Mouse (Mus musculus): ENCODE measurements around the gene Cep164.

The Cep164 gene

DNA sequence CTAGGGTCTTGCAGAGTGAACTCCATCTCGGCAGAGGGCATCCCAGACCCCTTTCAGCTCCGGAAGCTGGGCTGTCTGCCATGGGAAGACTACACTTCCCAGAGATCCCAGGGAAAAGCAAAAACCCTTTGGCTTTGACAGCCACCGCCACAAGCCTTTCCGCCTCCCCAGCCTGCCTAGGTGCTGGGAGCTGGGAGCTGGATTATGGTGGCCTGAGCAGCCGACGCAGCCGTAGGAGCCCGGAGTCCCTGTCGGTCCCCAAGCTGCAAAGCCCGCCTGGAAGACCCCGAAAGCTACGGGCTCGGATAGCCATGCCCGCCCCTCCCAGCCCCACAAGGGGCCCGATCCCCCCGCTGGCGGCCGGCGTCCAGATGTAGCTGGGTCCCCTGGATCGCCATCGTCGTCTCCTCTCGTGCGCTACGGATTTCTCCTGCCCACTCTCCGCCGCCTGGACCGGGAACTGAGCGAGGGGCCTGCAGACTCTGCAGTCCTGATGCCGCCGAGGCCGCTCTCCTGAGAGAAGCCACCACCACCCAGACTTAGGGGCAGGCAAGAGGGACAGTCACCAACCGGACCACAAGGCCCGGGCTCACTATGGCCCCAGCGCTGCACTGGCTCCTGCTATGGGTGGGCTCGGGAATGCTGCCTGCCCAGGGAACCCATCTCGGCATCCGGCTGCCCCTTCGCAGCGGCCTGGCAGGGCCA is 10.1 kb upstream of the Cep164 start, which contains the start of gene Bace1:
Gene Bace1 (plus strand): TSS at position 147 of the 705 bp plus-strand sequence.
- in situ Hi-C loops (cut with MboI, MseI), result loop anchor here (5.0 kb wide), 1 partner anchor 36 kb away; no protein-coding TSS in a partner anchor

DNA sequence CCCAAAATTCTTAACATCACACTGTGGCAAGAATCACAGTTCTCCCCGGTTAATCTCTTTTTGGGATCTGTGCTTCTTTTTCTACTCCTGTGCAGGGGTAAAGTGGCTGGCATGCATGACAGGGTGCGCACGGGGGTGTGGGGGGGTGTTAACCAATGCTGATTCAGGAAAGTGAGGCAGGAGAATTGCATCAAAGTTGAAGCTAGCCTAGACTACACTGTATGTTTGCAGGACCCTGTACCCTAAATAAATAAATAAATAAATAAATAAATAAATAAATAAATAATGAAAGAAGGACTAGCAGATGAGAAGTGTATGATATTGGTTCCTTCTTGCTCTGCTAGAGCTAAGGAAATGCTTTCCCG is 9.6 kb upstream of the Cep164 start:
- in situ Hi-C loops (cut with MboI, MseI), result loop anchor here (5.0 kb wide), 1 partner anchor 36 kb away; no protein-coding TSS in a partner anchor

DNA sequence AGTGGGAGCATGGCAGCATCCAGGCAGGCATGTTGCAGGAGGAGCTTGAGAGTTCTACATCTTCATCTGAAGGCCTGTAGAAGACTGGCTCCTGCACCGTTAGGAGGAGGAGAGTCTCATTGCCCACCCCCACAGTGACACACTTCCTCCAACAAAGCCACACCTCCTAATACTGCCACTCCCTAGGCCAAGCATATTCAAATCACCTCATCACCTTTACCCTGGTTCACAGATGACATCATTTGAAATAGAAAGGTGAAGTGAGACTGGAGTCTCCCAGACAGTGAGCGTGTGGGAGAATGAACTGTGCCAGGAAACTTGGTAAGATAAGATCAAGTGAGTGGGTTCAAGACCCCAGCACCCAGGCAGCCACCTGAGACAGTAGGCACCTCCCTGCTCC is 5.0 kb upstream of the Cep164 start:
- in situ Hi-C loops (cut with MboI, MseI), result no loop called here

DNA sequence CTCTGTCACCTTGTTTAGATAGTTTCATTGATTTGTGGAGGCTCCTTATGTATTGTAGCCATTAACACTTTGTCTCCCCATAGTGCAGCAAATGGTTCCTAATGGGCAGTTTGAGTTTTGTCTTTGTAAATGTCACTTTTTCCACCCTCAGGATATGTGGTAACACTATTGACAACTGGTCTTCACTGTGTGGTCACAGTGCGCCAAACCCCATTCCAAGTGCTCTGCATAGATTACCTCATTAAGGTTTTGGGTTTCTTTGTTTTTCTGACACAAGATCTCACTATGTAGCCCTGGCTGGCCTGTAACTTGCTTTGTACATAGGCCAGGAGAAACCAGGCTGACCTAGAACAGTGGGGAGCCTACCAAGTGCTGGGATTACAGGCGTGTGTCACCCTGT is 4.4 kb upstream of the Cep164 start:
- in situ Hi-C loops (cut with MboI, MseI), result no loop called here

DNA sequence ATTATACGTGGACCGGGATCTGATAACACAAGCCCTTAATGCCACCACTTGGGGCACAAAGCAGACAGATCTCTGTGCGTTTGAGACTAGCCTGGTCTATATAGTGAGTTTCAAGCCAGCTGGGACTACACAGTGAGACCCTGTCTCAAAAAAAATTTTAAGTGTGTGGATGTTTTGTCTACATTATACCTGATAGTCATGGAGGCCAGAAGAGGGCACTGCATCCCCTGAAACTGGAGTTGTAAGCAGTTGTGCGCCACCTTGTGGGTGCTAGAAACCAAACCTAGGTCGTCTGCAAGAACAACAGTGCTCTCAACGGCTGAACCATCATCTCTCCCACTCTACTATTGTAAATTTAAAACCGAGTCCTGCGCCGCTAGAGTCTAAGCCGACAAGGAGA is 616 bp upstream of the Cep164 start:
- in situ Hi-C loops (cut with MboI, MseI), result no loop called here

DNA sequence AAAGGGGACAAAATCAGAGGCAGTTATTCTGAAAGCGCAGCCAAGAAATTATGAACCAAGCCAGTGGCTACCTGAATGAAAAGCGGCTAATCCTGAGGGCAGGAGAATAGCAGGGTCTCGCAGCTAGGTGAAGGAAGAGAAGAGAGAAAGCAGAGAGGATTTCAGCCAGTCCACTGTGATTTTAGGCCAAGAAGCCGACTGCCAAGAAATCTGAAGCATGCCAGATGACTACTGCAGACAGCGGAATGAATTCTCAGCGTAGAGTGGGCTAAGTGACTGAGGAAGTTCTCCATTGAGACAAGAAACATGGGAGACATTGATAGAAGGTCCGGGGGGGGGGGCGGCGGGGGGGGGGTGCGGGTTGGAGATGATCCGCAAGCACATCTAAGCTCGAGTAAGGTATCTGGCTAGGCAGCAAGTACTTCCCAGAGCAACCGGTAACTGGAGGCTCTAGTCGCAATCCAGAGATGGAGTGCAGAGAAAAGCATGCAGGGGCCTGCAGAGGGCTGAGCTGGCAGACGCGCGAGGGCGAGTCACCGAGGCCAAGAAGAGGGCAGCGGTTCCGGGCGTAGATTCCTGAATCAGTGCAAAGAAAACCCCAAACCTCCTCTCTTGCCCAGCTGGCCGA is 714 bp downstream of the Cep164 start:
- in situ Hi-C loops (cut with MboI, MseI), result no loop called here

DNA sequence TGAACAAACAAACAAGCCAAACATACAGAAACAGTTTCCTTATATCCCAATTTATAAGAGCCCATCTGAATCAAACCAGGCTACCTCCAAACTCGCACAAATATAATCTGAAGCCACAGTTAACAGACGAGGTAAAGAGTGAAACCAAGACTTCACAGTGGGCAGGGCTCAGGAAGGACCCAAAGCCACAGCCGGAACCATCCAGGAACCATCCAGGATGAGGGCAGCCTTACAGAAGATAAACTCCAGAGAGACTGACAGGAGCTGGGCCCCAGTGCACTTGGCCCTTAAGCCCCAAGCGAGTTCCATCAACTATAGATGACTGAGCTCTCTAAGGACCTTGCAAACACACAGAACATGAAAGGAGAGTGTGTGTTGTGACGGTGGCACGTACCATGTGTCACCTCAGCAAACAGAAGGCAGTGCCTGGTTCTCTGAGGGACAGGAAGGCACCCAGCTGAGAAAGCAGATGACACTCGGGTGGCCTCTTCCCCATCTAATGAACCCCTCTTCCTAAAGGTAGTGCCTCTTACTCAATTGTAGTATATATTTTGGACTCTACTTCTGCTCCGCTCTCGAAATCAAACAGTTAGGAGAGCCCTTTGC is 10.0 kb downstream of the Cep164 start:
- in situ Hi-C loops (cut with MboI, MseI), result no loop called here

DNA sequence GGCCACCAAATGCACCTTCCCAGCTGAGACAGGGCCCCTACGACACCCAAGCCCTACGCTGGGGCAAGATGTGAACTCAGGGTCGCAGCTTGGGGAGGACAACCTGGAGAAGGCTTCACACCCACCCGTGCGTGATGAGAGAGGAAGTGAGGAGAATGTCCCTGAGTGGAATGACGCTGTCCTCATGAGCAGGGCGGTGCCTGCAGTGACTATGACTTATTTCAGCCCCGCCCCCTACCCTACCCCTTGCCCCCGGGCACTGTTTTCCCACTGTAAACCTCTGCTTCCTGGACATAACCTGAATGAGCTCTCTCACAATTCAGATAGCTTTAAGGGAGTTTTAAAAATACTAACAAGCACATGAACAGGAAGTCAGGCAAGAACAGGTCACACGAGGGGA is 13.0 kb downstream of the Cep164 start:
- in situ Hi-C loops (cut with MboI, MseI), result no loop called here

DNA sequence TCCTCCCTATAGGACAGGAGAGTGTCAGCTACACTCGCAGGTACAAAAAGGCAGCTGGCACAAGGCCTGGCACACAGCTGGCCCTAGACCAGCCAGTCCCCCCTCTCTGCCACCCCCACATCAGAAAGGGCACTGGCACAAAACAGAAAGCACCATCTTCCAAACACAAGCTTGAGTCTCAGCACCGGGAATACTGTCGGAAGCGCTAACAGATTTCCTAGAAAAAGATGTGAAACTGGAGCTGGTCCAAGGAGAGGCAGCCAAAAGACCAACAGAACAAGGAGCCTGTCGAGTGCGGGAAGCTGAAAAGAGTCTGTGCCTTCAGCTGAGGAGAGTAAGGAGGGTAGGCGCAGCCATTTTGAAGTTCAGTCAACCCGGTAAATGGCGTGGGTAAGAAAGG is 13.4 kb downstream of the Cep164 start:
- in situ Hi-C loops (cut with MboI, MseI), result no loop called here

DNA sequence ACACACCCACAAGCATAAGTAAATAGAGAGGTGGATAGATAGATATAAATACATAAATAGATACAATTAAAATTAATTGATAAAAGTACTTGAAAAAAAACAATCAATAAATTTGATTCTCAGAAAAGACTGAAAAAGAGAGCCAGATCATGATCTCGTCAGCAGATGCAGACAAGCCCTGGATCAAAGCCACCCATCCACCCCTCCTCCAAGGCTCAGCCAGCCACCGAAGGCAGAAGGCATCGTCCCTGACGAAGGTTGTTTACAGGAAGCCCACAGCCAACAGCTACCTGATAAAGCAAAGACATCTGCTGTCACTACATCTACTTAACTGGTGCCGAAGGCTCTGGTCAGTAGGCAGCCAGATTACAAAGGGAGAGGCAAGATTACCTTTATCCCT is 16.5 kb downstream of the Cep164 start:
- in situ Hi-C loops (cut with MboI, MseI), result no loop called here

DNA sequence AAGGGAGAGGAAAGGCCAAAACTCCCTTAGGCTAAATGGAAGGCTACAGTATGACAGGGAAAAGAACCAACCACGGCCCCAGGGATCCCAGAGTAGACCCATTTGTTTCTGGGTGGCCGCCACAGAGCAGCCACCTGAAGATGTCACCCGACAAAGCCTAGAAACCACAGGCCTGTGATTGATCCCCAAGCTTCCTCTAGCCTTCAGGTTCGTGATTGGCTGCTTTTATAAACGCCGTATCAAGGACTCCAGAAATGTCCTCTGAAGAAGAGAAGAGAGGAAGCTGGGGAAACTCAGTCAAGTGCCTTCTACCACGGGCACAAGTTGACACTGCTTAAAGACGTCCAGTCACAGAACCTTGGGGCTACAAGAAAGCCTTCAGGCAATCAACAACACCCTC is 20.7 kb downstream of the Cep164 start:
- in situ Hi-C loops (cut with MboI, MseI), result no loop called here

DNA sequence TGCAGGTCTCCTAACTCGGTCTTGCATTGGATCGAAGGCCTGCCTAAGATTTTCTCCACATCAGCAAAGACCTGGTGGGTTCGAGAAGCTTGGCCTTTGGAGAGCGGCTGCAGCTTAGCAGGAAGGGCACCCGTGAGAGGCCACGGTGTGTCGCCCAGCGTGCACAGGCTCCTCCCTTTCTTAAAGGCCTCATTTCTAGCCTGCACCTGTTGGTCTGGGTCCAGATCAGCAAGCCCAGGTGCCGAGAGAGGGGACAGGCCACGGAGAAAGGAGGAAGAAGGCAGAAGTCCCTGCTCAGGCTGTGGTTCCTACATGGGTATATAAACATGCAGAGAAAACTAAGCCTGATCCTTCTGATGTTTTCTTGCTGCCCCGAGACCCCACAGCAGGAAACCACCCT is 21.2 kb downstream of the Cep164 start:
- in situ Hi-C loops (cut with MboI, MseI), result no loop called here

DNA sequence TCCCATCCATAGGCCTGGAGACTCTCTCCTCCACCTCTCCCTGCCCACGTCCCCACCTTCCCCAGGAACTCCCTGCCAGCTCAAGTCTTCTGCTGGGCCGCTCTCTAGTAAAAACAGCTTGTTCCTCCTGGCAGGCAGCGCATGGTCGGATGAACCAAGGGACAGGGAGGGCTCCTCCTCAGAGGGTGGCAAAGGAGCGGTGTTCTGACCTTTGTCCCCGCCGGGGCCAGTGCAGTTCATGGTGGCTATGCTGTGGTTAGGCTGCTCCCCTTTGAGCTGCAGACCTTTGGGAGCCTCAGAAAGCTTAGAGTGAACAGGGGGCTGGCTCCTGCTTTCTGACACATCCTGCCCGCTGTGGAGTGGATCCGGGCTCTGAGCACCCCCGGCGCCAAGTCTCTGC is 21.6 kb downstream of the Cep164 start:
- in situ Hi-C loops (cut with MboI, MseI), result no loop called here

DNA sequence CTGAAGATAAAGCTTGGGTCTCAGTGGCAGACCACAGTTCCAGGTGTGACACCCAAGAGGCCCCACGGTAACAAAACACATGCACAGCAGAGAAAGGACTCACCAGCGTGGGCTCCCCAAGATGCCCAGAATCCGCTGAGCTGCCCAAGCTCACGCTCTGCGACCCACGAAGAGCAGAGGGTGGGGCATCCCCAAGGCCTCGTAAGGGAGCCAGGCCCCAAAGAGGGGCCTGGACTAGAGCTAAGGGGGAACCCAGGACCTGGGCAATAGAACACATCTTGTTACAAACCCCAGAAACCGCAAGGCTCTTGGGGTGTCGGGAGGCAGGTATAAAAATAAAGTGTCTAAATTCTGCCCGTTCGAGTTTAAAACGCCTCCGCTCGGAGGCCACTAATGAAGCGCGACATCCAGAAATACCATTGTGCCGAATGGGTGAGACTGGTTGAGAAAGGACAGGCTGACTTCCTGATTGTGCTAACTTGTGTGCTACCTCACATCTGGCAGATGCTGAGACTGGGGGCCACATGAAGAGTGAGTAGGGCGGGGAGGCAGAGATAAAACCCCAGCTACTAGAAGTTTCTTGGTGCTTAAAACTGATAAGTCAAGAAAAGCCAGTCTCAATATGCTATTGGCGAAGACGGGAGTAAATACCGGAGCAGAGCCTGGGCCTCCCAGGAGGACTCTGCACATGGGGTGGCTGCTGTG is 25.3 kb downstream of the Cep164 start:
- in situ Hi-C loops (cut with MboI, MseI), result loop anchor here (5.0 kb wide), 2 partner anchors 34 to 61 kb away; partner anchors contain the start of gene Bace1

DNA sequence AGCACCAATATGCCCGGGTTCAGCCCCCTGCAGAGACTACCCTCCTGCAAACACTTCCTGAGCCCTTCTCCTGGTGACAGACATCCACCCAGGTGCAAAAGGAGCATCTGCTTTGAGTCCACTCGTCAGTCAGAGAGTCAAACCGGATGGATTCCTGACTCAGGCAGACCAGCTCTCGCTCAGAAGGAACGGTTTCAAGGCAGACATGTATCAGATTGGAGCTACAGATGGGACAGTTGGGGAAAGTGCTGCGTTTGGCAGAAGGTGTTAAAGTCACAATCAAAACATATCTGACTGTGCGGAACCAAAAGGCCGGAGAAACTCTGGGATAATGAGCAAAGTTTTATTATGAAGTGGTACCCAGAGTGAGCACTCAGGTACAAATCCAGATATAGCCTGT is 29.1 kb downstream of the Cep164 start:
- in situ Hi-C loops (cut with MboI, MseI), result no loop called here

DNA sequence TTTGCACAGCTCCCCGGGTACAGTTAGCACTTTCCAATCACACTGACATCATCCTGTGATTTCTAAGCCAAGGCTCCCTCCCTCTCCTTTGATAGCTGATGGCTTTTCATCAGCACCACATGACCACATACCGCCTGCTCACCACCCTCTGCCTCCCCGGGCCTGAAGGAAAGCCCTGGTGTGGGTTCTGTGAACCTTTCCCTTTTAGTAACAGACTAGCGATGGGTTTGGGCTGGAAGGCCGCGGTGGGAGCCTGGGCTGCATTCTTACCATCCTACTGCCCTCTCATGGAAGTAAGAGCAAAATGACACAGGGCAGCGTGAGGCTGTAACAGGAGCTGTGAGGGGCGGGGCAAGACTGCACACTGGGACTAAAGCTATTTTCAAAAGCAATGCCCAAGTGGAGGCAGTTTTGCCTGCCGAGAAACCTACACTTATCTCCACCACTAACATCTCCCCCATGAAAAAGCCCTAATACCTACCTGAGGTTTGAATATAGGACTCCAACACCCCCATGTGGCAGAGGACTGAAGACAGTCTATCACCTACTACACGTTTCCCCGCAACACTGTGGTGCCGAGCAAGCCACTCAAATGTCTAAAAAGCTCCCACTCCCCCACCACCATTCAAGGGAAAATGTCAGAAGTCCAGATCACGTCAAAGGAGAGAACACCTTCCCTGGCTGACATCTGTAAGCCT is 29.9 kb downstream of the Cep164 start:
- in situ Hi-C loops (cut with MboI, MseI), result no loop called here

DNA sequence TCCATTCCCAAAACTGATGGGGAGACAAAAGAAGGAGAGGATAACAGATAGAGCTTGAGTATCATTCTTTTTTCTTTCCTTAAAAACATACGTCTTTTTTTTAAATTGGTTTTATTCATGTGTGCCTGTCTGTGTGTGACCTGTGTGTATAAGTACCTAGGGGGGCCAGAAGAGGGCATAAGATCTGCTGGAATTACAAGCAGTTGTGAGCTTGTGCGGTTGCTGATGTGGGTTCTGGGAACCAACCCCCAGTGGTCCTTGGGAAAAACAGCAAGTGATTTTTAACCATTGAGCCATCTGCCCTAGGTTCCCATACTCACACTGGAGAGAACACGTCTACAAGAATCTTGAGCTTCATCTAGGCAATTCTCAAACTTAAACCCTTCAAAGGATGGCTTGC is 31.2 kb downstream of the Cep164 start:
- in situ Hi-C loops (cut with MboI, MseI), result no loop called here

DNA sequence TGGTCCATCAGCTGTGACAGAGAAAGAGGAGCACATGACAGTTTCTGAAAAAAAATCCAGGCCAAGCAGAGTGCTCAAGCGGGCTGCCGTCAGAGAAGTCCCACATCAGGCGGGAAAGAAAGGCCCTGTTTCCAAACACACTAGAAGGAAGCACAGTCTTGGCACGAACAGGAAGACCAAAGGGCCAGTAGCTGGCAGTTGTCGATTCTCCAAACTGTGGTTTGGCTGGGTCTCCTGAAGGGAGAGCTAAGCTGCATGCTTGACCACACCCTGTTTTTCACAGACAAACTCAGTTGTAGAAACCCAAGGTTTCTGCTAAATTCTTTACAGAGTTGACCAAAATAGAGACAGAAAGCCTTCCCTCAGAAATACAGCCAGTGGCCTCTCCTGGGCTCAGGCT is 32.8 kb downstream of the Cep164 start:
- in situ Hi-C loops (cut with MboI, MseI), result no loop called here

DNA sequence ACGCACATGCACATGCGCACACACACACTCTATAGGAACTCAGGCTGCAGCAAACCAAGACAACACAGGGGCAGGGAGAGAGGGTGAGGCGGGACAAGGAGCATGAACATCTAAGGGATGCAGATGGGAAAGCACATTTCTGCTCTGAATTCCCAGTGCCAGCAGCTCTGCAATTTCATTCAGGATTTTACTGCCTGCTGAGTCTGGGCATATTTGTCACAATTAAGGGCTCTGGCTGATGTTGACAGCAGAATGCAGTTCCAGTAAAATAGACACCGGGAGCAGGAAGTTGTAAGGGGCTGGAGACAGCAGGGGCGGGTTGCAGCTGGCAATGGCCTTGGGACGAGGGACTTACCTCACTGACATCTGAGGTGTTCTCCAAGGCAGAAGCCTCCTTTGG is 34.8 kb downstream of the Cep164 start:
- in situ Hi-C loops (cut with MboI, MseI), result no loop called here

DNA sequence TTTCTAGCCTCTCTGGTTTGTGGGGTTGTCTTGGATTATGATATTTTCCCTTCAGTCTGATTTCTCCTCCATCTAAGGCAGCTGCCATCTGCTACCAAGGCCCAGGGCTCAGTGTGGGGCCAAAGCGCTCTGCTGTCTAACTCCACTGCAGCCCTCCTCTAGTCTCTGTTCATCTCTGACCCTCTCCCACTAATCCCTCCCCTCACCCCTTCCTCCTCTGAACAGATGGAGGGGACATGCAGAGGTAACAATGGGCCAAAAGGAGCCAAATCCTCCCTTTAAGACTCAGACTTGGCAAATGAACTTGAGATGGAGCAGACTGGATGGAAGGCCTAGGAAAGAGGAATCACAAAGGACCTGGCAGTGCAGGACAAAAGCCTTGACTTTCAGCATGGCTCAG is 36.3 kb downstream of the Cep164 start:
- in situ Hi-C loops (cut with MboI, MseI), result no loop called here

DNA sequence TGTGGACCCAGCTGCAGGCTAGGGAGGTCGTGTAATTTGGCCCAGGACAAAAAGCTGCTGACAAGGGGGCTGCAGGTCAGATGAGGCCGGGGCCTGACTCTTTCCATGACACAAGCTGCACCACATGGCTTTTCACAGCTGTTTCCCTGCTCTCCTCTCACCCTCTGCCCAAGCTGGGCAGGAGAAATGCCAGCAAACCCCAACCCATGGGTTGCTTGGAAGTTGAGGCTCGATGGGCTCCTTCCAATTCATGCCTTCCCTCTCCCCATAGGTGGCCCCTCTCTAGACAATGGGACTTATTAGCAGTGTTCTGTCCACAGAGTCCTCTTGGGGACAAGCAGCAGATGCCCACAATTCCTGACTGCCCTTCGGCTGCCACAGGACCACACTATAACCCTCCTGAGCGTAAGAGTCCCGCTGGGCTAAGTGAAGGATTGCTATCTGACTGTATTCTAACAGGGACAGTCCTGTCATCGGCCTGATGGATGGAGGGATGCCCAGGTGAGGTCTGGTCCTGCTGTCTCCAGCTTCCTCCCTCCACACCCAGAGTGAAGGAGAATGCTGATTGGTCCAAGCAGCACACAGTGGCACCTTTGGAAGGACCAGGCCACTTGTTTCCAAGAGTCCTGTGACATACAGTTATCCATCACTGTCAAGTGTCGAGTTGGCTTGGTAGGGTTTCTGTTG is 36.9 kb downstream of the Cep164 start:
- in situ Hi-C loops (cut with MboI, MseI), result no loop called here
